Mouse (Mus musculus): ENCODE data around the gene Fbxo7. TPM values are rescaled to one million over a fixed set of nuclear protein-coding genes. Genes with fewer than 3 reads are reported as not detected.

The Fbxo7 gene
- polyA plus RNA-seq, 1 experiment = 53.2 TPM

DNA sequence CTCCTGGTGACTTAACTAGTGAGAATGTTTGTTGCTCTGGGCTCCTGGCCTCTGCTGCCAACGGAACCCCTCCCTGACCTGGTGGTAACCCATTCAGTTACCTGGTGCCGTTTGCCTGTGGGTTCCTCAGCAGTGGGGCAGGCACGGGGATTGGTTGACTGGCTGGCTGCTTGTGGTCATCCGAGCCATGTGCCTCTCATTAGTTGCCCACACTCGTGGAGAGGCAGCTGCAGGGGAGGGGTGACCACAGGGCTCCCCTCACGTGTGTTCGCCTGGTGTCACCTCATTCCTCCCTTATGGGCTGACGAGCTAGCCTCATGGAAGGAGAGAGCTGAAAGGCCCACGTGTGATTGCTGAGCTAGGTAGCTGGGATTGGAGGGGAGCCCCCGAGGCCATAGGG, 46.1 kb downstream of the Fbxo7 start:
- Histone ChIP-seq H3K36me3 (ENCODE audit: control insufficient read depth, insufficient read depth, low read length) (no peaks in the 10 kb centered on the region), H3K4me1 (replicated peaks; ENCODE audit: control insufficient read depth, insufficient read depth, low read length) (no peaks in the 10 kb centered on the region), H3K27me3 (ENCODE audit: control insufficient read depth, insufficient read depth, low read length) (no peaks in the 10 kb centered on the region), H3K4me3 (ENCODE audit: control insufficient read depth, insufficient read depth, low read length) (no peak overlapping the region), H3K27ac (ENCODE audit: control insufficient read depth, insufficient read depth, low read length) (no peak overlapping the region)
- WGBS = 26% methylated on average over 10 of the region's 10 CpGs
- DNase-seq = no peak
- TF ChIP-seq POLR2A (IDR thresholded peaks at IDR 0.05; ENCODE audit: control insufficient read depth, extremely low read depth, insufficient read depth, low read length, poor library complexity) (no peak), CTCF (IDR thresholded peaks at IDR 0.05; ENCODE audit: borderline replicate concordance, control insufficient read depth, extremely low read depth, insufficient read depth, low read length, poor library complexity) (no peak)

- TF ChIP-seq CTCF (IDR thresholded peaks at IDR 0.05; ENCODE audit: borderline replicate concordance, control insufficient read depth, extremely low read depth, insufficient read depth, low read length, poor library complexity) (no peak), POLR2A (IDR thresholded peaks at IDR 0.05; ENCODE audit: control insufficient read depth, extremely low read depth, insufficient read depth, low read length, poor library complexity) (no peak)
- Histone ChIP-seq H3K4me1 (replicated peaks; ENCODE audit: control insufficient read depth, insufficient read depth, low read length) (peaks cover 3% of the 10 kb centered on the region; the same call in 1 of the 2 replicates), H3K36me3 (ENCODE audit: control insufficient read depth, insufficient read depth, low read length) (no peaks in the 10 kb centered on the region), H3K27me3 (ENCODE audit: control insufficient read depth, insufficient read depth, low read length) (no peaks in the 10 kb centered on the region), H3K27ac (ENCODE audit: control insufficient read depth, insufficient read depth, low read length) (no peak overlapping the region), H3K4me3 (ENCODE audit: control insufficient read depth, insufficient read depth, low read length) (no peak overlapping the region)
- 87% methylated on average over 3 of the region's 3 CpGs for WGBS
- DNase-seq = no peak
These were observed 47.6 kb downstream of the Fbxo7 start for GRCm38 (mm10) chr10:86069341-86069740.

DNA sequence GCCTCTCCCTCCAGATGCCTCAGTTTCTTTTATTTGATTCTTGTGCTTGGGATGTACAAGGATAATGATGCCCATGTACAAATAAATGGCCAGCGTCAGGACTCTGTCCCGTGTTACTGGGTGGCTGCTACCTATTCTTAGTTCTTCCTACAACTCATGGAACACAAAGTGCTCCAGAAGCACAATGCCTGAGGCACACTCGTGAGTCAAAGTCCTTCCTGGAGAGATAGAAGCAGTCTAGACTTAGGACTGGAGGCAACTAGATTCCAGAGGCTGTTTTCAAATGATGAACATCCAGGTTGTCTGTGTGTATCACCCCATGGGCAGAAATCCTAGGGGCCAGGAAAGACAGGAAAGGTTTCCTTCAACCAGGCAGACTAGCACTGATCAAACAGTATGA, 49.0 kb downstream of the Fbxo7 start:
- H3K4me1 ChIP-seq (replicated peaks; ENCODE audit: control insufficient read depth, insufficient read depth, low read length) = peaks cover 4% of the 10 kb centered on the region; the same call in 1 of the 2 replicates
- H3K36me3 ChIP-seq (ENCODE audit: control insufficient read depth, insufficient read depth, low read length) = no peaks in the 10 kb centered on the region
- WGBS = 93% methylated on average over 3 of the region's 3 CpGs
- no peak overlapping the region for H3K4me3 ChIP-seq (ENCODE audit: control insufficient read depth, insufficient read depth, low read length)
- H3K27ac ChIP-seq (ENCODE audit: control insufficient read depth, insufficient read depth, low read length) = no peak overlapping the region
- DNase-seq = no peak
- H3K27me3 ChIP-seq (ENCODE audit: control insufficient read depth, insufficient read depth, low read length) = no peaks in the 10 kb centered on the region
- TF ChIP-seq POLR2A (IDR thresholded peaks at IDR 0.05; ENCODE audit: control insufficient read depth, extremely low read depth, insufficient read depth, low read length, poor library complexity) (no peak), CTCF (IDR thresholded peaks at IDR 0.05; ENCODE audit: borderline replicate concordance, control insufficient read depth, extremely low read depth, insufficient read depth, low read length, poor library complexity) (no peak)

DNA sequence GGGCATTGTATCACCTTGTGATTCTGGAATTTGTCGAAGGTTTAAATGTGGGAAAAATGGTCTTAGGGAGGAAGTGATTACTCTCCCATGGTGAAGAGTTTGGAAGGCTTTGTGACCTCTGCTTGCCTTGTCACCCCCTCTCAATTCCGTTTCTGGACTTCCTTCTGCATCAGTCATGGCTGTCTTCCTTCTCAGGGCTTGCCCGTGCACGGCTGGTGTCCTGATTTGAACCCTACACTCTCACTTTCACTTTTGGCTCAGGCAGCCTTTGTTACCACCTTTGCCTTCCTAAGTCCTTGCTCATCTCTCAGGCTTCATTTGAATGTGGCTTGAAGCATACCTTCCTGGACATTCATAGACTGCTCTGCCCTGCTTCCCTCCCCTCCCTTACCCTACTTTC, 52.4 kb downstream of the Fbxo7 start:
- Histone ChIP-seq H3K27me3 (ENCODE audit: control insufficient read depth, insufficient read depth, low read length) (no peaks in the 10 kb centered on the region), H3K4me3 (ENCODE audit: control insufficient read depth, insufficient read depth, low read length) (no peak overlapping the region), H3K27ac (ENCODE audit: control insufficient read depth, insufficient read depth, low read length) (no peak overlapping the region), H3K4me1 (replicated peaks; ENCODE audit: control insufficient read depth, insufficient read depth, low read length) (peaks cover 4% of the 10 kb centered on the region; the same call in 1 of the 2 replicates), H3K36me3 (ENCODE audit: control insufficient read depth, insufficient read depth, low read length) (no peaks in the 10 kb centered on the region)
- TF ChIP-seq CTCF (IDR thresholded peaks at IDR 0.05; ENCODE audit: borderline replicate concordance, control insufficient read depth, extremely low read depth, insufficient read depth, low read length, poor library complexity) (no peak), POLR2A (IDR thresholded peaks at IDR 0.05; ENCODE audit: control insufficient read depth, extremely low read depth, insufficient read depth, low read length, poor library complexity) (no peak)
- 35% methylated on average over 4 of the region's 4 CpGs for WGBS
- DNase-seq = no peak

- H3K27me3 ChIP-seq (ENCODE audit: control insufficient read depth, insufficient read depth, low read length) = no peaks in the 10 kb centered on the region
- no peak for TF ChIP-seq POLR2A (IDR thresholded peaks at IDR 0.05; ENCODE audit: control insufficient read depth, extremely low read depth, insufficient read depth, low read length, poor library complexity)
- TF ChIP-seq CTCF (IDR thresholded peaks at IDR 0.05; ENCODE audit: borderline replicate concordance, control insufficient read depth, extremely low read depth, insufficient read depth, low read length, poor library complexity) = no peak
- no peak overlapping the region for H3K27ac ChIP-seq (ENCODE audit: control insufficient read depth, insufficient read depth, low read length)
- 93% methylated on average over 9 of the region's 9 CpGs for WGBS
- peaks cover 4% of the 10 kb centered on the region; the same call in 1 of the 2 replicates for H3K4me1 ChIP-seq (replicated peaks; ENCODE audit: control insufficient read depth, insufficient read depth, low read length)
- no peaks in the 10 kb centered on the region for H3K36me3 ChIP-seq (ENCODE audit: control insufficient read depth, insufficient read depth, low read length)
- no peak overlapping the region for H3K4me3 ChIP-seq (ENCODE audit: control insufficient read depth, insufficient read depth, low read length)
- DNase-seq = no peak
These were observed 53.4 kb downstream of the Fbxo7 start for GRCm38 (mm10) chr10:86074971-86075711.

- Histone ChIP-seq H3K4me3 (ENCODE audit: control insufficient read depth, insufficient read depth, low read length) (no peak overlapping the region), H3K4me1 (replicated peaks; ENCODE audit: control insufficient read depth, insufficient read depth, low read length) (peaks cover 4% of the 10 kb centered on the region; the same call in 1 of the 2 replicates), H3K36me3 (ENCODE audit: control insufficient read depth, insufficient read depth, low read length) (no peaks in the 10 kb centered on the region), H3K27me3 (ENCODE audit: control insufficient read depth, insufficient read depth, low read length) (no peaks in the 10 kb centered on the region), H3K27ac (ENCODE audit: control insufficient read depth, insufficient read depth, low read length) (no peak overlapping the region)
- TF ChIP-seq CTCF (IDR thresholded peaks at IDR 0.05; ENCODE audit: borderline replicate concordance, control insufficient read depth, extremely low read depth, insufficient read depth, low read length, poor library complexity) (no peak), POLR2A (IDR thresholded peaks at IDR 0.05; ENCODE audit: control insufficient read depth, extremely low read depth, insufficient read depth, low read length, poor library complexity) (no peak)
- DNase-seq = no peak
- 90% methylated on average over 2 of the region's 2 CpGs for whole genome bisulfite sequencing
These were observed 55.5 kb downstream of the Fbxo7 start for GRCm38 (mm10) chr10:86077272-86077671.
